8 mouse cellular contexts compared by ENCODE assay signal in the genomic region with DNA sequence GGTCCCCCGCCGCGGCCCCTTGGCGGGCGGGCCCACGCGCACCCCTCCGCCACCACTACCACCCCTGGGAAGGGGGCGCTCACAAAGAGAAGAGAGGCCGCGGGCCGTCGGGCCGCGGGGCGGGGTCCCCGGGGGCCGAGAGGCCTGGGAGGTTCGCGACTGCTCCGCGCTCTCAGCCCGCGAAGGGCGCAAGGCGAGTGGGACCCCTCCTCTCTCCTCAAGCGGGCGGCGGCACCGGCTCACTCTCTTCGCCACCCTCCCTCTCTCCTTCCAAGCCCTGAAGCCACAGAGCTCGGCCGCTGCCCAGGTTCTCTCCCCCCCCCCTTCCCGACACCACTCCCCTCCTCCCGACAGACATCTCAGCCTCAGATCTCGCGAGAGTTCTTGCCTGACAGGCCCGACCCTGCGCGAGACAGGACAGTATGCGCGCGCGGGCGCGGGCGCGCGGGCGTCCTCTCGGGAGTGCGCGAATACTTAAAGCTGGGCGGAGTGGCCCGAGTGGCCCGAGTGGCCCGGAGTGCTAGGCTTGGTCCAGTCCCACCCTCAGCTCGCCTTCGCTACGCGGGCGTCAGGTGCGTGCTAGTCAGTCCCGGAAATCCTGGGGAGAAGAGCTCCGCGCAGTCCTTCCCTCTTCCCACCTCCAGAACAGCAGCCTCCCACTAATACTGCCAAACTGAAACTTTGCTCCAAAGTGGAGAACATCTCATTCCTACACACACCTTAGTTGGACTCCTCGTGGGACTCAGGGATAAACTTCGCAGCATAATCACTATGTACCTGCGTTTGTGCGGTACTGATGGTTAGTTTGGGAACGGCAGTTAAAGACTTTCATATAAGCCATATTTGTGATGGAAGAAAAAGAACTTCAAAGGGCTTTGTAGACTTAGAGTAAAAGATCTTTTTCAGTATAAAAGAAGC. TPM values are rescaled to one million over a fixed set of nuclear protein-coding genes. Genes with fewer than 3 reads are reported as not detected.
DNase-seq lines count a peak whose midpoint lies in the region; ATAC-seq and TF ChIP-seq lines count a peak whose summit lies in the region.

Taok1 (minus strand) TSS at position 278 of the 918 bp plus-strand sequence.

- H3K36me3 ChIP-seq in forebrain, embryonic 10.5 days (replicated peaks), result peaks cover 21% of the 10 kb centered on the region
- H3K36me3 ChIP-seq in heart, embryonic 15.5 days, result no peaks in the 10 kb centered on the region
- H3K36me3 ChIP-seq in liver, embryonic 14.5 days (replicated peaks; ENCODE audit: control insufficient read depth, insufficient read depth, low read depth), result no peaks in the 10 kb centered on the region
- no peaks in the 10 kb centered on the region for H3K36me3 ChIP-seq in neural tube, embryonic 11.5 days (ENCODE audit: control insufficient read depth, insufficient read depth, low read length)
- H3K36me3 ChIP-seq in stomach, postnatal 0 days (ENCODE audit: control insufficient read depth, insufficient read depth, low read length), result no peaks in the 10 kb centered on the region; the same call in 1 of the 2 replicates

- WGBS in forebrain, embryonic 10.5 days, result 1% methylated on average over 65 of the region's 71 CpGs
- WGBS in heart, embryonic 15.5 days, result 1% methylated on average over 64 of the region's 71 CpGs
- 1% methylated on average over 56 of the region's 71 CpGs for WGBS in liver, embryonic 14.5 days (ENCODE audit: insufficient replicate concordance)
- 2% methylated on average over 57 of the region's 71 CpGs for WGBS in neural tube, embryonic 11.5 days
- WGBS in stomach, postnatal 0 days, result under 1% methylated on average over 49 of the region's 71 CpGs

- H3K4me3 ChIP-seq in forebrain, embryonic 10.5 days, result peak within 1 kb of the TSS; percentile 99
- peak within 1 kb of the TSS; percentile 94 for H3K4me3 ChIP-seq in heart, embryonic 15.5 days
- H3K4me3 ChIP-seq in liver, embryonic 14.5 days (ENCODE audit: insufficient read depth in 1 of 2, low read depth in 2 of 2, low read length in 2 of 2), result peak within 1 kb of the TSS; percentile 65 to 71
- H3K4me3 ChIP-seq in neural tube, embryonic 11.5 days (ENCODE audit: low read depth, low read length), result peak within 1 kb of the TSS; percentile 76
- peak within 1 kb of the TSS; percentile 100 for H3K4me3 ChIP-seq in stomach, postnatal 0 days (ENCODE audit: low read depth, low read length)

- peak; percentile 70 for TF ChIP-seq EP300 in liver, embryonic 14.5 days (IDR thresholded peaks at IDR 0.05; ENCODE audit: low read depth)
- peak; percentile 97 for TF ChIP-seq EP300 in stomach, postnatal 0 days (optimal IDR thresholded peaks at IDR 0.05)

- peak; percentile 90 to 94 for DNase-seq in CD8-positive naive resting alpha-beta T cell, adult 2 months (ENCODE audit: low read depth in 2 of 2, low spot score in 2 of 2)
- DNase-seq in c-Kit-positive CD71-negative TER-119-negative erythroid progenitor cells, embryonic 14.5 days (ENCODE audit: low read depth), result peak; percentile 97
- DNase-seq in forebrain, embryonic 10.5 days (ENCODE audit: extremely low spot score, low spot score), result peak; percentile 97
- DNase-seq in kidney, postnatal 25 days, result peak; percentile 99
- DNase-seq in liver, embryonic 14.5 days (ENCODE audit: low read depth in 3 of 3, low spot score in 3 of 3), result peak; percentile 97
- peak; percentile 96 for DNase-seq in neural tube, embryonic 11.5 days (ENCODE audit: low spot score)
- DNase-seq in stomach, postnatal 0 days (ENCODE audit: low spot score), result peak; percentile 98

- TF ChIP-seq CTCF in liver, embryonic 14.5 days (IDR thresholded peaks at IDR 0.05; ENCODE audit: low read depth), result no peak
- no peak for TF ChIP-seq CTCF in stomach, postnatal 0 days (IDR thresholded peaks at IDR 0.05; ENCODE audit: low read depth)

- peak within 1 kb of the TSS; percentile 83 for H3K4me2 ChIP-seq in heart, embryonic 15.5 days
- H3K4me2 ChIP-seq in liver, embryonic 14.5 days (ENCODE audit: low read depth), result peak within 1 kb of the TSS; percentile 91
- H3K4me2 ChIP-seq in neural tube, embryonic 11.5 days (ENCODE audit: low read depth), result peak within 1 kb of the TSS; percentile 70
- H3K4me2 ChIP-seq in stomach, postnatal 0 days (replicated peaks; ENCODE audit: low read depth), result peak within 1 kb of the TSS; percentile 90

- peaks cover 29% of the 10 kb centered on the region for H3K4me1 ChIP-seq in forebrain, embryonic 10.5 days
- H3K4me1 ChIP-seq in heart, embryonic 15.5 days (replicated peaks), result peaks cover 22% of the 10 kb centered on the region
- peaks cover 5 to 12% of the 10 kb centered on the region in 2 experiments; a peak in 3 of 4 replicates for H3K4me1 ChIP-seq in liver, embryonic 14.5 days (replicated peaks; ENCODE audit: control insufficient read depth in 2 of 2, insufficient read depth in 2 of 2, low read length in 1 of 2)
- H3K4me1 ChIP-seq in neural tube, embryonic 11.5 days (ENCODE audit: control insufficient read depth, insufficient read depth, low read length), result peaks cover 6% of the 10 kb centered on the region; the same call in 1 of the 2 replicates
- H3K4me1 ChIP-seq in stomach, postnatal 0 days (replicated peaks; ENCODE audit: control insufficient read depth, insufficient read depth), result no peaks in the 10 kb centered on the region

- H3K27me3 ChIP-seq in forebrain, embryonic 10.5 days (ENCODE audit: poor library complexity, severe bottlenecking), result no peaks in the 10 kb centered on the region
- no peaks in the 10 kb centered on the region for H3K27me3 ChIP-seq in heart, embryonic 15.5 days
- H3K27me3 ChIP-seq in liver, embryonic 14.5 days (ENCODE audit: control insufficient read depth, insufficient read depth, low read length), result no peaks in the 10 kb centered on the region
- H3K27me3 ChIP-seq in neural tube, embryonic 11.5 days (ENCODE audit: control insufficient read depth, insufficient read depth, low read length), result no peaks in the 10 kb centered on the region
- no peaks in the 10 kb centered on the region for H3K27me3 ChIP-seq in stomach, postnatal 0 days (ENCODE audit: control insufficient read depth, insufficient read depth, low read length)

- peak within 1 kb of the TSS; percentile 99 for H3K27ac ChIP-seq in forebrain, embryonic 10.5 days
- peak within 1 kb of the TSS; percentile 97 for H3K27ac ChIP-seq in heart, embryonic 15.5 days
- H3K27ac ChIP-seq in liver, embryonic 14.5 days, result peak within 1 kb of the TSS; percentile 66
- peak within 1 kb of the TSS; percentile 96 for H3K27ac ChIP-seq in neural tube, embryonic 11.5 days (ENCODE audit: low read depth, low read length)
- peak within 1 kb of the TSS; percentile 98 for H3K27ac ChIP-seq in stomach, postnatal 0 days (replicated peaks)

- no peaks in the 10 kb centered on the region for H3K9me3 ChIP-seq in forebrain, embryonic 10.5 days
- no peaks in the 10 kb centered on the region for H3K9me3 ChIP-seq in heart, embryonic 15.5 days (replicated peaks)
- no peaks in the 10 kb centered on the region for H3K9me3 ChIP-seq in liver, embryonic 14.5 days (ENCODE audit: control insufficient read depth, low read length)
- no peaks in the 10 kb centered on the region for H3K9me3 ChIP-seq in neural tube, embryonic 11.5 days (ENCODE audit: control insufficient read depth, low read length)
- H3K9me3 ChIP-seq in stomach, postnatal 0 days (ENCODE audit: control insufficient read depth, low read length), result no peaks in the 10 kb centered on the region

- peak within 1 kb of the TSS; percentile 100 for H3K9ac ChIP-seq in heart, embryonic 15.5 days
- H3K9ac ChIP-seq in liver, embryonic 14.5 days (replicated peaks), result peak within 1 kb of the TSS; percentile 84
- peak within 1 kb of the TSS; percentile 99 for H3K9ac ChIP-seq in neural tube, embryonic 11.5 days (ENCODE audit: low read length)
- H3K9ac ChIP-seq in stomach, postnatal 0 days (ENCODE audit: low read length), result peak within 1 kb of the TSS; percentile 99

- peak; percentile 95 for ATAC-seq in heart, embryonic 15.5 days (replicated peaks; ENCODE audit: insufficient number of reproducible peaks, insufficient read depth, low FRiP score, low read depth)
- ATAC-seq in liver, embryonic 14.5 days (ENCODE audit: insufficient read depth), result peak; percentile 96
- ATAC-seq in neural tube, embryonic 11.5 days (ENCODE audit: insufficient read depth, low FRiP score, low TSS enrichment), result peak; percentile 92
- peak; percentile 97 for ATAC-seq in stomach, postnatal 0 days (ENCODE audit: low FRiP score, low TSS enrichment)

RNA-seq across cellular contexts. Expression of gene Taok1, which starts in this region (rescaled TPM):
- 14.8 and 15.1 TPM in 2 replicates for polyA plus RNA-seq in forebrain, embryonic 10.5 days (2016; fragmentation: Nextera tagmentation; extraction: Ambion mirVana)
- polyA plus RNA-seq in heart, embryonic 15.5 days (2015; fragmentation: Nextera tagmentation; extraction: Ambion mirVana), result 11.4 and 13.6 TPM in 2 replicates
- polyA plus RNA-seq in liver, embryonic 14.5 days (2012; rRNA removed), result 2.5 and 3.3 TPM in 2 replicates
- polyA plus RNA-seq in liver, embryonic 14.5 days (2014; fragmentation: Nextera tagmentation; extraction: Ambion mirVana), result 4.0 and 5.1 TPM in 2 replicates
- polyA plus RNA-seq in neural tube, embryonic 11.5 days (2014; fragmentation: Nextera tagmentation; extraction: Ambion mirVana), result 18.4 and 18.6 TPM in 2 replicates
- 11.8 and 12.2 TPM in 2 replicates for polyA plus RNA-seq in stomach, postnatal 0 days (2015; fragmentation: Nextera tagmentation; extraction: Ambion mirVana)

Comparison
In these comparisons a context has a peak if more than half of its experiments do, and no peak if none do; other contexts are left out.
1. Peak in every context shown above with its lines: DNase-seq, ATAC-seq, H3K4me3 ChIP-seq and H3K27ac ChIP-seq.